Mouse (Mus musculus) gastrocnemius, postnatal 14 days (tissue): ENCODE data around the gene Yipf6. TPM values are rescaled to one million over a fixed set of nuclear protein-coding genes. Genes with fewer than 3 reads are reported as not detected.
"Not testable (repeated sequence)": the region's sequence is repeated elsewhere in the genome, so short reads cannot be mapped to it uniquely, and the experiment has no call there.

Source experiments
- DNase-seq: peaks from one replicate; pipeline ENCODE4 v3.0.0; 2021; ENCODE audit warnings: mixed read lengths
- intact Hi-C: fragments of 180-260 bp; cut with DNase I; formaldehyde crosslinking; loops from one replicate; pipeline ENCODE4 v1.15.1; 2025; ENCODE audit warnings: low total_unique reads
- long read RNA-seq, 2 experiments: library from polyadenylated mRNA; stranded (forward); transcript quantifications; one replicate each; pipeline ENCODE4 v2.0.0; 2021
- total RNA-seq, 2 experiments: library from RNA; stranded (reverse); gene quantifications; 2 replicates each; pipeline ENCODE4 v1.2.3; 2021

Gene Yipf6
- 10 to 100 TPM; 12.6 to 15.0 TPM for total RNA-seq
- long read RNA-seq, experiment 1, full-length matches to known transcripts, result 11 of 16 reads
- long read RNA-seq, experiment 1, partial matches to known transcripts, result 0 of 16 reads
- long read RNA-seq, experiment 1, other reads (novel, unspliced or antisense), result 5 of 16 reads
- long read RNA-seq, experiment 2, full-length matches to known transcripts, result 7 of 11 reads
- long read RNA-seq, experiment 2, partial matches to known transcripts, result 0 of 11 reads
- long read RNA-seq, experiment 2, other reads (novel, unspliced or antisense), result 4 of 11 reads

DNA sequence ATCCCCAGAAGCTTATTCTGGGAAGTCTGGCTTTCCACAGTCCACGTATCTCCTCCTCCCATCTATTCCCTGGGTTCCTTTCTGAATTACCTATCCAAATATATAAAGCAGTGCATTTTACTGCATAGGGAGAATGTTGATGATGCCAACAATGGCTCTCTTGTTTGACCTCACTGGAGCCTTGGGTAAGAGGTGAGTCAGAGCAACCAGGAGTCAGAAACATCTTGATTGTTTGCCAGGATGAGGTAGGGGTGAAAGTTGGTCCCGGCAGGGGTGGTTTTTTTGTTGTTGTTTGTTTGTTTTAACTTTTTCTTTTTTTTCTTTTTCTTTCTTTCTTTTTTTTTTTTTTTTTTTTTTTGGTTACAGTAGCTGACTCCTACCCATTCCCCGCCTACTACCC, at the start of gene Yipf6:
Gene Yipf6 (plus strand): TSS at position 216 of the 400 bp plus-strand sequence.
- no peak for DNase-seq
- intact Hi-C loops, result no loop called here

DNA sequence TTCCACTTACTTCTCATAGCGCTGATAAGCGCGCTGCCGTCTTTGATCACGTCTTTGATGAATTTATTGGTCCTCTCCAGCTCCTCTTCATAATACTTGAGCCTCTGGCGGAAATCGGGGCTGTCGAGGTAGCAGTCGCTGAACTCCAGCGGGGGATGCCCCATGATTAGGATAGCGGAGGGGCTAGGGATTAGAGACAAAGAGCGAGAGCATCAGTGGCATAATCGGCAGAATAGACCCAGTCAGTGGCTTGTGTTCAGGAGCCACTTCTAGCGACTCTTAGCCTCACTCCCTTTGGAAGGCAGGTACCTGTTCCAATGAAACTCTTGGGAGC, 46.1 kb upstream of the Yipf6 start:
- intact Hi-C loops, result no loop called here
- DNase-seq, result no peak

DNA sequence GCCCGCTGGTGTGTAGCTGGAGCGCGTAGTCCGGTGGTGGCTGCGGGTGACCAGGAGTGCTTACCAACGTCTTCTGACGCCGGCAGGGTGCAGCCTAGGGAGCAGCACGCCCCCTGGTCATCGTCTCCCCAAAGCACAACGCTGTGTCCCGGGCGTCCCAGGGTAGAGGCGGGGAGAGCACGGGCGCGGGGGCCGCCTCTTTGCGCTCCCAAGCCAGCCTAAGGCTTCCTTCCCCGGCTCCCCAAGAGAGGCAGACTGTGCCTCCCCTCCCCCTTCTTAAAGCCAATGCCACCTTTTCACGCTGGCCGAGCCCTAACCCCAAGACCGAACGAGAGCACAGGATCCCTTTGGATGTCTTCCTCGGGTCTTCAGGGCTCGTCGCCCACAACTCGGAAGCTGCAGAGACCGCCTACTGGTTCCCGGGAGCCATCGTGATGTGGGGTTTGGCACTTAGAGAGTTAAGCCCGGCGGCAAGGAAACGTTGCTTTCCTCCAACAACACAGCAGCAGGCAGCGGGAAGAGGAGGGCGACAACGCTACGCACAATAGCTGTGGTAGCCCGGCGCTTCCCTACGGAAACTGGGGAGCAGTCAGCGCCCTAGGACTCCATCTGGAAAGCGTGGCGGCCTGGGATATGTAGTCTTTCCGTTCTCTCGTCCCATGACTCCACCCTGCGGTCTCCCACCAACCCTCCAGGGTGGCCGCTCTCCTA, 45.6 kb upstream of the Yipf6 start, which contains the start of gene Ophn1:
Gene Ophn1 (minus strand): TSS at position 620 of the 711 bp plus-strand sequence.
- intact Hi-C loops, result no loop called here
- DNase-seq, result peak; percentile 73

DNA sequence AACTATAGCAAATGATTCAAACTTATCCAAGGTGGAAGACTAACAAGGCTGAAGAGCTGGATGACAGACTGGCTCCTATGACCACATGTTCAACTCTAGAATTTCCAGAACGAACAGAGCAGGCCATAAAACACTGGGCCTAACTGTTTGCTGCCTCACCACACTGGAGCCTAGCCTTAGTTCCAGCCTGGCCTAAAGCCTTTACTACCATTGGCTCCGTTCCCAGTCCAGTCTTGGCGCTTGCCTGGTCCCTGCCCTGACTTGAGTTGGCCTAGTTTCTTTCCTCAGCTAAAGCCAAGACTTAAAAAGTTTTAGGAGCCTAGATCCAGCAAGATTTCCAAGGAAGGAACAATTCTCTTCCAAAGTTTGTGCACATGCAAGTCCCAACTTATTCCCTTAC, 37.8 kb upstream of the Yipf6 start:
- intact Hi-C loops, result no loop called here
- DNase-seq, result peak; percentile 73

DNA sequence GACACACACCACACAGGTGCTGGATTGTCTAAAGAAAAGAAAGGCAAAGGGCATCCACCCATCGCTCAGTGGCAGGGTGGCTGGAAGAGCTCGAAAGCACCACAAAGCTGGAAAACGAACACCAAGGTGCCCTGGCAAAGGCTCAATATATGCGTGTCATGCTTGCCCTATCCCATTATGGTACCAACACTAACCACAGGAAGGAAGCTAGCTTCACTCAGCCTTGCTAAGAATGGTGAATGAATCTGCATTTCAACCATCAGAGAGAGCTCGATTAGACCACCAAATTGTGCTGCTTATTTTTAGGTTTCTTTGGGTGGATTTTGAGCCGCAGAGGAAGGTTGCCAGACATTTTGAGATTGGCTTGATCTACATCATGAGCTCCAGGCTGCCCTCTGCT, 31.9 kb upstream of the Yipf6 start:
- DNase-seq, result no peak
- intact Hi-C loops, result no loop called here

DNA sequence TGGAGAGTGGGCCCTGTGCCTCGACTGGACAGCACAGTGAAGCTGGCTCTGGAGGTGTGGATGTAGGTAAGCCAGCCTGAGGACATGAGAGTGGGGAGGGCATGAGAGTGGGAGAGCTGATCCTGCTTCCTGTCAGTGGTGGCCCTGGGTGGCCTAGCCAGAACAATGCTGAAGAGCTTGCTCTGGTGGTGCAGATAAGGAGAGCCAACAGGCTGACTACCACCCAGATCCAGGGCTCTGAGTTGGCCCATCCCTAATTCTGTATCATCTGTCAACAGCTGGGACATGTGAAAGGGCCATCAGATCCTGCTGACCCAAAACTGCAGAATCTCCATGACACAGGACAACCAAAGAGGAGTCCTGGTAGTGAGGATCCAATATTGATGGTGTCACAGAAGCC, 27.2 kb upstream of the Yipf6 start:
- intact Hi-C loops, result no loop called here
- no peak for DNase-seq

DNA sequence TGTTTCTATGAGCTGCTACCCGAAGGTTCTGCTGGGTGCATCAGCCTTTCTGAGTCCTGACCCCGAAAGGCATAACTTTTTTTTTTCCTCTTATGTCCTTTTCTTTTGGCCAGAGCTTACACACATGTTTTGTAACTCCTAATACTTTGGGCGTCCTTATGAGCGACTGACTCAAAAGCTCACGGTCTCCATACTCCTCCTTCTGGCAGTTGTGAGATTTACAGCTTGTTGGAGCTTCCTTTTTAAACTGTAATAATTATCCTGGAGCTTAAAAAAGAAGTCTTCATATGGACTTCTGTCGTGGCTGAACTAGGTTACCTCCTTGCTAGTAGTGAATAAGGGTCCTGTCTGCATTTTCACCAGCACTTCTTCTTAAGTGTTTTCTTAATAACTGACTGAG, 16.7 kb upstream of the Yipf6 start:
- intact Hi-C loops, result loop anchor here (5.0 kb wide), 1 partner anchor 217 kb away; no protein-coding TSS in a partner anchor
- no peak for DNase-seq

DNA sequence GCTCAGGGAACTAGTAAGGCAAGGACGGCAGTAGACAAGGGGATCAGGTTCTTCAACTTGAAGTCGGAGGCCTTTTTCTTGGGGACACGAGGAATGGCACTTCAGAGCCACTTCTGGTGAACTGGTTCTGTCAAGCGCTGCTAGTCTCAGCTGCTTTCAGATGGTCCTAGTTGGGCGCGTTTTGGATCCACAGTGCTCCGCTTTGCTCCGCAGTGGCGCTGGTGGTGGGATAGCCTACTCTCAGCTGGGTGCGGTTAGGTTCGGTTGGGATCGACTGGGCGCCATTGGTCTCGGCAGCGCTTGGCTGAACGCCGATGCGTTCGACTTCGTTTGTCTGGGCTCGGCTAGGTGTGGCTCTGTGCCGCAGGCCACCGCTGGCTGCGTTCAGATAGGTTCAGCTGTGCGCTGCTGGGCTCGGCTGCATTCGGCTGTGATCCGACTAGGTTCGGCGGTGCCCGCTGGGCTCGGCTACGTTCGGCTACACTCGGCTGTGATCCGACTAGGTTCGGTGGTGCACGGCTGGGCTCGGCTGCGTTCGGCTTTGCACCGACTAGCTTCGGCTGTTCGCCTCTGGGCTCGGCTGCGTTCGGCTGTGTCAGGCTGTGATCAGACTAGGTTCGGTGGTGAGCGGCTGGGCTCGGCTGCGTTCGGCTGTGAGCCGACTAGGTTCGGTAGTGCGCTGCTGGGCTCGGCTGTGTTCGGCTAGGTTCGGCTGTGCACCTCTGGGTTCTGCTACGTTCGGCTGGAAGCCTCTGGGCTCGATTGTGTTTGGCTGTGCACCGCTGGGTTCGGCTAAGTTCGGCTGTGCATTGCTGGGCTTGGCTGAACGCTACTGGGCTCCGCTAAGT, 815 bp downstream of the Yipf6 start:
- intact Hi-C loops, result no loop called here
- DNase-seq, result peak; percentile 93

DNA sequence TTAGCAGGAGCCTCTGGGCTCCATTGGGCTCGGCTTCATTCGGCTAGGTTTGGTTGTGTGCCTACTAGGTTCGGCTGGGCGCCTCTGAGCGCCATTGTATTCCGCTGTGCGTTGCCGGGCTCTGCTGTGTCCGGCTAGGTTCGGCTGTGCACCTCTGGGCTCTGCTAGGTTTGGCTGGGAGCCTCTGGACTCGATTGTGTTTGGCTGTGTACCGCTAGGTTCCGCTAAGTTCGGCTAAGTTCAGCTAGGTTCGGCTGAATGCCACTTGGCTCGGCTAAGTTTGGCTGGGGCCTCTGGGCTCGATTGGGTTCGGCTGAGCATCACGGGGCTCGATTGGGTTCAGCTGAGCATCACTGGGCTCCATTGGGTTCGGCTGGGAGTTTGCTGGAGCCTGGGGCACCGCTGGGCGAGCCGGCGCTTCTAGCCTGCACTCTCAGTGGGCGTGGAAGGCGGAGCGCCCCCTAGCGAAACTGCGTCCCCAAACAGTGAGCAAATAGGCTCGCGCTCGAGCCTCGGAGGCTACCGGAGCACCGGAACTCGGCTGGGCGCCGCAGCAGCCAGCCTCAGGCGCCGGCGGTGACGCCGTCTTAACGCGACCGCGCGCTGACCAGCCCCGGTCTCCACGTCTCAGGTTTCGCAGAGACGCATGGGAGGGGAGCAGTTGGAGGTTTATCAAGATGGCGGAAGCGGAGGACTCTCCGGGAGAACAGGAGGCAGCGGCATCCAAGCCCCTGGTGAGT, 1.6 kb downstream of the Yipf6 start:
- peak; percentile 92 for DNase-seq
- intact Hi-C loops, result no loop called here

DNA sequence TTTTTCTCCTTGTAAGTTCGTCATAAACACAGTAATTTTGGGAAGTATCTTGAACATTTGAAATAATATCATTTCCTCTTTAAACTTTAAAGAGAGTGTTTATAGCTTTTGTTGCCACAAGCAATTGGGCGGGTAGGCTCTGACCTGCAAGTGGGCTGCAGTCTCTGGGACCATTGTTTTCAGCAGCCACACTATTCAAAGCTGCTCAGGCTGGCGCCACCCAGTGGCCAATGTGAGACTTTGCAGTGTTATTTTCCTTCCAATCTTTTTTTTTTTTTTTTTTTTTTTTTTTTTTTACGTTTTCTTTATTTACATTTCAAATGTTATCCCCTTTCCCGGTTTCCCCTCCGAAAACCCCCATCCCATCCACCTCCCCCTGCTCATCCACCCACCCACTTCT, 17.8 kb downstream of the Yipf6 start:
- intact Hi-C loops, result no loop called here
- no peak for DNase-seq

DNA sequence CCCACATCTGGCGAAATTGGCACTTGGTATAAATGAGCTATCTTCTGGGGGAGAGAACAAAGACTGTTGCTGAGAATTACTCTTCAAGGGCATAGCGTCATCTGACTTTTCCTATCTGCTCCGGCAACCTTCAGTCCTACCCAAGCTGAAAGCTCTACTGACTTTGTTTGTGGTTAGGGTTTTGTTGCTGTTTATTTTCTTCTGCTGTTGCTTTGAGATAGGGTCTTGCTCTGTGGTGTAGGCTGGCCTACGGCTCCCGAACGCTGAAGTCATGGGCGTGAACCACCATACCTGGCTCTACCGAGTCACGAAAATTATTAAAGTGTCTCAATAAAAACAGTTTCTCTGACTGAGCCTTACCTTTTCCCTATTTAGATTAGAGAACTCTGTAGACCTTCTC, 22.2 kb downstream of the Yipf6 start:
- intact Hi-C loops, result no loop called here
- no peak for DNase-seq

DNA sequence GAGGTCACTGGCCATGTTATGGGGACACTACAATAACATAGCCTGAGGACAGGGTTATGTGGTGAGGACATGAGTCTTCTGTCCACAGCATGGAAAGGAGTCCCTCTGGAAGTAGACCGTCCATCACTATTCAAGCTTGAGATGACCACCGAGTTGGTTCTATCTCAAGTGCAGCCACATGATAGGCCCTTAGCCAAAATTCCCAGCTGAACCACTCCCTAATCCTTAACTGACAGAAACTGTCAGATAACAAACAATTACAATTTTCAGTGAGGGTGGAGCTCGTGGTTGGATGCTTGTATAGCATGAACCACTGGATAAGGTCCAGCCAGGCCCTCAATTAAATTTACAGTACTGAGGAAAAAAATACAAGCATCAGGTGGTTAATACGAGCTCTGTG, 22.9 kb downstream of the Yipf6 start:
- no peak for DNase-seq
- intact Hi-C loops, result no loop called here

DNA sequence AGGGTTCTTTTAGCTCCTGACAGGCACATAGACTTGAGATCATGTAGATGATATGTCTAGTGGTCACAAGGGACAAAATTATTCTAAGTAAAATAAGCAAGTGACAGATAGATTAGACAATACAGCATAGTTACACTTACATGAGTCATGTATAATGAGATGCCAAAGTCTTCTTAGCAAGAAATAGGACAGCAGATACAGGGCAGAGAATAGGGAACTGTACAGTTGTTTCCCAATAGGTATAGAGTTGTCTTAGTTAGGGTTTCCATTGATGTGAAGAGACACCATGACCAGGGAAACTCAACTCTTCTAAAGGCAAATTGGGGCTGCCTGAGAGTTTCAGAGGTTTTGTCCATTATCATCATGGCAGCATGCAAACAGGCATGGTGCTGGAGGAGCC, 27.6 kb downstream of the Yipf6 start:
- no peak for DNase-seq
- intact Hi-C loops, result no loop called here

DNA sequence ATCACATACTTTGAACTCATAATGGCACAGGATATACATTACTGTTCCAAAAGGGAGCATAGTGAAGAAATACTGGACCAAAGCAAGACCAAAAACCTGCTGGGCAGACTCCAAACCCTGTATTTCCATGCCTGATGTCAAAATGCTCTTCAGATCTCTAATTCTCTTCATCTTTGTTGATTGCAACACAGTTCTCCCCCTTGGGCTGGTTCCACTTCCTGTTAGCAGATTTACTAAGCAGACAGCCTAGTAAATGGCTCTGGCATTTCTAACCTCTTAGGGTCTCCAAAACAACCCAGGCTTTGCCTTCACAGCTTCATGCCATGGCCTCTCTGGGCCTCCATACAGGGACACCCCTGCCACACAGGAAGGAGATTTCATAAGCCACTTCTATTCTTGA, 28.4 kb downstream of the Yipf6 start:
- intact Hi-C loops, result no loop called here
- no peak for DNase-seq

DNA sequence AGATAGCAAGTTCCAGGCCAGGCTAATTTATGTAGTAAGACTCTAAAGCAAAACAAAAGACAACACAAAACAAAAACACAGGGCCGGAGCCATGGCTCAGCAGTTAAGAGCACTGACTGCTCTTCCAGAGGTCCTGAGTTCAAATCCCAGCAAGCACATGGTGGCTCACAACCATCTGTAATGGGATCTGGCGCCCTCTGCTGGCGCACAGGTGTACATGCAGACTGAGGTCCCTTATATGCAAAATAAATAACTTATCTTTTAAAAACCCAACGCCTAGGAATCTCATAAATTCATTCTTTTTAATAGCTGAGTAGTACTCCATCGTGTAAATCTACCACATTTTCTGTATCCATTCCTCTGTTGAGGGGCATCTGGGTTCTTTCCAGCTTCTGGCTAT, 50.5 kb downstream of the Yipf6 start:
- intact Hi-C loops, result loop anchor here (5.0 kb wide), 2 partner anchors 76 to 126 kb away; no protein-coding TSS in a partner anchor
- not testable (repeated sequence) for DNase-seq

DNA sequence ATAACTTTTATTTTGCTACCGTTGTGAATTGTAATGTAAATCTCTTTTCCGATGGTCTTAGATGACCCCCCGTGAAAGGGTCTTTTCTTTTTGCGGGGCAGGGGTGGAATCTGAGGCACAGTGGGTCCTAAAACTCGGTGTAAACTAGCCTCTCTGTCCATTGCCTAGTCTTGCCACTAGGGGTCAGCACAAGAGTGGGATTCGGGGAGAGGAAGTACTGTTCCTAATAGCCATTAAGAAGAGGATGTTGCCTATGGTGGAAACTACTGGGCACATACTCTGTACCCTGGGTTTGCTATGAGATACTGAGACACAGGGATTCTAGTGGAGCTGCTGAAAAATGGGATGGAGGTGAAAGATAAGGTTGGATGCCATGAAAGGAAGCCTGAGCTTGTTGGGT, 53.5 kb downstream of the Yipf6 start:
- peak; percentile 57 for DNase-seq
- intact Hi-C loops, result loop anchor here (5.0 kb wide), 2 partner anchors 73 to 123 kb away; no protein-coding TSS in a partner anchor
